Mouse (Mus musculus): ENCODE results near the gene Slc2a1. TPM values are rescaled to one million over a fixed set of nuclear protein-coding genes. Genes with fewer than 3 reads are reported as not detected.

Slc2a1 gene
- 45.6 to 51.8 TPM (median 51.3 TPM) in 4 replicates for total RNA-seq (2023; ENCODE audit: inconsistent age)

GRCm38 (mm10) chr4:119108495-119109408 lies at the start of gene Slc2a1:
Gene Slc2a1 (plus strand): TSS chr4:119108711.

GRCm38 (mm10) chr4:119173851-119174453 lies 65.4 kb downstream of the Slc2a1 start, which contains the start of gene Zfp691:
Gene Zfp691 (minus strand): TSS chr4:119174195.

Other genes starting within 250 kb of the Slc2a1 start
- gene Olfr1331, start 244.1 kb upstream of the Slc2a1 start, total RNA-seq (2023; ENCODE audit: inconsistent age): not detected in 4 replicates
- not detected in 4 replicates for gene Olfr1330, start 220.1 kb upstream of the Slc2a1 start, total RNA-seq (2023; ENCODE audit: inconsistent age)
- not detected in 4 replicates for gene Olfr1329, start 191.2 kb upstream of the Slc2a1 start, total RNA-seq (2023; ENCODE audit: inconsistent age)
- not detected in 4 replicates for gene Olfr1328, start 170.1 kb upstream of the Slc2a1 start, total RNA-seq (2023; ENCODE audit: inconsistent age)
- not detected in 4 replicates for gene Lao1, start 147.1 kb upstream of the Slc2a1 start, total RNA-seq (2023; ENCODE audit: inconsistent age)
- 8.3 to 13.8 TPM (median 10.6 TPM) in 4 replicates for gene Zfp691, start 65.5 kb downstream of the Slc2a1 start, total RNA-seq (2023; ENCODE audit: inconsistent age)
- 0.74 to 3.5 TPM (median 1.1 TPM) in 4 replicates for gene Ermap, start 81.3 kb downstream of the Slc2a1 start, total RNA-seq (2023; ENCODE audit: inconsistent age)
- gene Svbp, start 86.6 kb downstream of the Slc2a1 start, total RNA-seq (2023; ENCODE audit: inconsistent age): 22.4 to 25.2 TPM (median 23.2 TPM) in 4 replicates
- gene Tmem269, start 109.5 kb downstream of the Slc2a1 start, total RNA-seq (2023; ENCODE audit: inconsistent age): not detected in 4 replicates
- 9.6 to 13.7 TPM (median 11.9 TPM) in 4 replicates for gene AU022252, start 124.0 kb downstream of the Slc2a1 start, total RNA-seq (2023; ENCODE audit: inconsistent age)
- gene P3h1, start 124.2 kb downstream of the Slc2a1 start, total RNA-seq (2023; ENCODE audit: inconsistent age): 1.3 to 3.6 TPM (median 2.0 TPM) in 4 replicates
- not detected in 4 replicates for gene Cldn19, start 146.7 kb downstream of the Slc2a1 start, total RNA-seq (2023; ENCODE audit: inconsistent age)
- gene Ybx1, start 185.9 kb downstream of the Slc2a1 start, total RNA-seq (2023; ENCODE audit: inconsistent age): 409 to 442 TPM (median 426 TPM) in 4 replicates
- 25.2 to 29.8 TPM (median 27.0 TPM) in 4 replicates for gene Ppih, start 211.8 kb downstream of the Slc2a1 start, total RNA-seq (2023; ENCODE audit: inconsistent age)

Measured in B cell, adult (primary cell).